Mouse (Mus musculus) left cerebral cortex, postnatal 10 days (tissue): Measurements from ENCODE around the gene Dnajb11. TPM values are rescaled to one million over a fixed set of nuclear protein-coding genes. Genes with fewer than 3 reads are reported as not detected.

Source experiments
- DNase-seq, 2 experiments: peaks; one replicate each; pipeline ENCODE4 v3.0.0; 2021 to 2022; ENCODE audit warnings: low spot score in 2 of 2, mixed read lengths in 1 of 2; ENCODE audit errors: extremely low spot score in 1 of 2
- intact Hi-C: fragments of 180-260 bp; cut with DNase I; formaldehyde crosslinking; loops from one replicate; pipeline ENCODE4 v1.15.1; 2025
- total RNA-seq, 2 experiments: library from RNA; stranded (reverse); gene quantifications; 2 replicates each; pipeline ENCODE4 v1.2.3; 2021

Dnajb11 gene
- total RNA-seq, 2 experiments from 2014 or later, result 62.4 to 62.8 TPM

- intact Hi-C loops, result loop anchor here (5.0 kb wide), 1 partner anchor 259 kb away; no protein-coding TSS in a partner anchor
Measured at GRCm38 (mm10) chr16:22878716-22879115, 21.1 kb downstream of the Dnajb11 start.

GRCm38 (mm10) chr16:22879945-22880595, 22.4 kb downstream of the Dnajb11 start:
- no peak for DNase-seq
- intact Hi-C loops, result loop anchor here (5.0 kb wide), 1 partner anchor 257 kb away; no protein-coding TSS in a partner anchor

More at GRCm38 (mm10) chr16:22878716-22879115, 21.1 kb downstream of the Dnajb11 start:
- no peak for DNase-seq

GRCm38 (mm10) chr16:22880900-22881299, 23.3 kb downstream of the Dnajb11 start:
- intact Hi-C loops, result no loop called here
- no peak for DNase-seq

- no peak for DNase-seq
- intact Hi-C loops, result no loop called here
Measured at GRCm38 (mm10) chr16:22881487-22881886, 23.8 kb downstream of the Dnajb11 start.

- no peak for DNase-seq
- intact Hi-C loops, result no loop called here
Measured at GRCm38 (mm10) chr16:22883441-22883840, 25.8 kb downstream of the Dnajb11 start.

- intact Hi-C loops, result no loop called here
- DNase-seq, result no peak
Measured at GRCm38 (mm10) chr16:22885356-22885755, 27.7 kb downstream of the Dnajb11 start.

GRCm38 (mm10) chr16:22886726-22887125, 29.1 kb downstream of the Dnajb11 start:
- intact Hi-C loops, result no loop called here
- DNase-seq, result no peak

- DNase-seq, result no peak
- intact Hi-C loops, result no loop called here
Measured at GRCm38 (mm10) chr16:22888835-22889234, 31.2 kb downstream of the Dnajb11 start.

GRCm38 (mm10) chr16:22889716-22890115, 32.1 kb downstream of the Dnajb11 start:
- DNase-seq, result no peak
- intact Hi-C loops, result no loop called here

- intact Hi-C loops, result no loop called here
- no peak for DNase-seq
Measured at GRCm38 (mm10) chr16:22890683-22891510, 33.3 kb downstream of the Dnajb11 start, which contains the start of gene Ahsg. TSS of gene Ahsg (plus strand) at chr16:22891277.

- intact Hi-C loops, result no loop called here
Measured at GRCm38 (mm10) chr16:22891733-22892154, 34.1 kb downstream of the Dnajb11 start.

GRCm38 (mm10) chr16:22894095-22894494, 36.5 kb downstream of the Dnajb11 start:
- intact Hi-C loops, result no loop called here
- no peak for DNase-seq

More at GRCm38 (mm10) chr16:22891733-22892154, 34.1 kb downstream of the Dnajb11 start:
- DNase-seq, result no peak

GRCm38 (mm10) chr16:22896618-22897017, 39.0 kb downstream of the Dnajb11 start:
- intact Hi-C loops, result no loop called here
- no peak for DNase-seq

- intact Hi-C loops, result no loop called here
Measured at GRCm38 (mm10) chr16:22899346-22899745, 41.7 kb downstream of the Dnajb11 start.

GRCm38 (mm10) chr16:22899866-22900570, 42.4 kb downstream of the Dnajb11 start:
- DNase-seq, result no peak
- intact Hi-C loops, result no loop called here

More at GRCm38 (mm10) chr16:22899346-22899745, 41.7 kb downstream of the Dnajb11 start:
- no peak for DNase-seq

- DNase-seq, result no peak
- intact Hi-C loops, result no loop called here
Measured at GRCm38 (mm10) chr16:22901326-22901725, 43.7 kb downstream of the Dnajb11 start.

- intact Hi-C loops, result no loop called here
- DNase-seq, result no peak
Measured at GRCm38 (mm10) chr16:22909290-22909689, 51.6 kb downstream of the Dnajb11 start.

- DNase-seq, result no peak
- intact Hi-C loops, result no loop called here
Measured at GRCm38 (mm10) chr16:22911986-22912385, 54.3 kb downstream of the Dnajb11 start.

GRCm38 (mm10) chr16:22912886-22913285, 55.2 kb downstream of the Dnajb11 start:
- DNase-seq, result no peak
- intact Hi-C loops, result no loop called here
